Mouse (Mus musculus) heart, embryonic 12.5 days (tissue): ENCODE results near the gene Tmem44. TPM values are rescaled to one million over a fixed set of nuclear protein-coding genes. Genes with fewer than 3 reads are reported as not detected.

Experiments used
- ATAC-seq: fragments of 200-750 bp; cut with Nextera tagmentation; 2 replicates; pipeline ENCODE4 v1.8.0; 2017; ENCODE audit warnings: moderate TSS enrichment, moderate library complexity; ENCODE audit not compliant: insufficient number of reproducible peaks, low FRiP score
- H3K27ac ChIP-seq: fragments of 300-500 bp; sonication (generic); 2 replicates; pipeline ENCODE4 v1.5.1; 2016; ENCODE audit warnings: mild to moderate bottlenecking, moderate library complexity; ENCODE audit not compliant: poor library complexity, severe bottlenecking
- H3K27me3 ChIP-seq: fragments of 300-500 bp; sonication (generic); replicated peaks from 2 replicates; pipeline ENCODE4 v1.6.1; 2016; ENCODE audit warnings: mild to moderate bottlenecking, moderate library complexity
- H3K36me3 ChIP-seq: fragments of 300-500 bp; sonication (generic); 2 replicates; pipeline ENCODE4 v1.6.1; 2016; ENCODE audit warnings: mild to moderate bottlenecking, moderate library complexity
- H3K4me1 ChIP-seq: fragments of 300-500 bp; sonication (generic); replicated peaks from 2 replicates; pipeline ENCODE4 v1.6.1; 2016; ENCODE audit warnings: mild to moderate bottlenecking
- H3K4me2 ChIP-seq: fragments of 300-500 bp; sonication (generic); 2 replicates; pipeline ENCODE4 v1.6.1; 2016; ENCODE audit warnings: mild to moderate bottlenecking, moderate library complexity
- H3K4me3 ChIP-seq: fragments of 300-500 bp; sonication (generic); 2 replicates; pipeline ENCODE4 v1.5.1; 2016; ENCODE audit warnings: mild to moderate bottlenecking
- H3K9ac ChIP-seq: fragments of 300-500 bp; sonication (generic); 2 replicates; pipeline ENCODE4 v1.6.1; 2016; ENCODE audit warnings: mild to moderate bottlenecking, moderate library complexity
- H3K9me3 ChIP-seq: fragments of 300-500 bp; sonication (generic); replicated peaks from 2 replicates; pipeline ENCODE4 v1.6.1; 2016; ENCODE audit warnings: mild to moderate bottlenecking, moderate library complexity
- whole genome bisulfite sequencing: fragments of 180-500 bp; shearing (Covaris S2); methylation state at CpG from one replicate; pipeline ENCODE4 v1.1.7; 2016; 5-methylcytosine and 5-hydroxymethylcytosine counted together
- polyA plus RNA-seq: library from polyadenylated mRNA; unstranded; fragments of >200 nt; fragmentation: Nextera tagmentation; extraction: Ambion mirVana; gene quantifications from 2 replicates; pipeline ENCODE4 v1.2.1, GENCODE M21; 2016

The Tmem44 gene
- polyA plus RNA-seq, 1 experiment from 2014 or later = 23.8 TPM

GRCm38 (mm10) chr16:30549966-30550747 lies 485 bp downstream of the Tmem44 start:
- peaks cover 23% of the 10 kb centered on the region for H3K36me3 ChIP-seq
- peak overlapping the region; percentile 72 for H3K4me3 ChIP-seq
- H3K27ac ChIP-seq = 0 out of 2 replicates have a peak overlapping the region, but pooled peaks have one; percentile 2
- H3K9me3 ChIP-seq = peaks cover 15% of the 10 kb centered on the region
- 1% methylated on average over 63 of the region's 63 CpGs for WGBS
- no peaks in the 10 kb centered on the region for H3K27me3 ChIP-seq
- H3K4me2 ChIP-seq = peak overlapping the region; percentile 75
- peak; percentile 81 for ATAC-seq
- peak overlapping the region; percentile 87 for H3K9ac ChIP-seq
- peaks cover 33% of the 10 kb centered on the region for H3K4me1 ChIP-seq

- H3K4me2 ChIP-seq = peak overlapping the region; percentile 75
- WGBS = 72% methylated on average over 7 of the region's 7 CpGs
- H3K27me3 ChIP-seq = no peaks in the 10 kb centered on the region
- peaks cover 27% of the 10 kb centered on the region for H3K36me3 ChIP-seq
- peaks cover 8% of the 10 kb centered on the region; the same call in 1 of the 2 replicates for H3K9me3 ChIP-seq
- 0 out of 2 replicates have a peak overlapping the region, but pooled peaks have one; percentile 87 for H3K9ac ChIP-seq
- ATAC-seq = no peak
- no peak overlapping the region for H3K27ac ChIP-seq
- peak overlapping the region; percentile 72 for H3K4me3 ChIP-seq
- peaks cover 33% of the 10 kb centered on the region for H3K4me1 ChIP-seq
These were observed 1.1 kb downstream of the Tmem44 start for GRCm38 (mm10) chr16:30549516-30549915.

GRCm38 (mm10) chr16:30548291-30548690 lies 2.4 kb downstream of the Tmem44 start:
- 81% methylated on average over 5 of the region's 5 CpGs for WGBS
- no peak for ATAC-seq
- Histone ChIP-seq H3K27me3 (no peaks in the 10 kb centered on the region), H3K4me2 (no peak overlapping the region), H3K4me3 (no peak overlapping the region), H3K36me3 (peaks cover 36% of the 10 kb centered on the region), H3K27ac (no peak overlapping the region), H3K4me1 (peaks cover 33% of the 10 kb centered on the region), H3K9me3 (0 out of 2 replicates have a peak, but pooled peaks cover 3% of the 10 kb centered on the region), H3K9ac (no peak overlapping the region)

- ATAC-seq = no peak
- 60% methylated on average over 4 of the region's 4 CpGs for WGBS
- 0 out of 2 replicates have a peak, but pooled peaks cover 3% of the 10 kb centered on the region for H3K9me3 ChIP-seq
- no peak overlapping the region for H3K27ac ChIP-seq
- no peak overlapping the region for H3K9ac ChIP-seq
- H3K4me3 ChIP-seq = no peak overlapping the region
- H3K4me2 ChIP-seq = no peak overlapping the region
- H3K36me3 ChIP-seq = peaks cover 47% of the 10 kb centered on the region
- peaks cover 47% of the 10 kb centered on the region for H3K4me1 ChIP-seq
- no peaks in the 10 kb centered on the region for H3K27me3 ChIP-seq
These were observed 5.9 kb downstream of the Tmem44 start for GRCm38 (mm10) chr16:30544693-30545092.

GRCm38 (mm10) chr16:30543386-30543785 lies 7.3 kb downstream of the Tmem44 start:
- no peaks in the 10 kb centered on the region for H3K27me3 ChIP-seq
- no peak overlapping the region for H3K27ac ChIP-seq
- no peak overlapping the region for H3K4me3 ChIP-seq
- H3K4me2 ChIP-seq = no peak overlapping the region
- ATAC-seq = no peak
- 86% methylated on average over 9 of the region's 9 CpGs for WGBS
- no peak overlapping the region for H3K9ac ChIP-seq
- 0 out of 2 replicates have a peak, but pooled peaks cover 3% of the 10 kb centered on the region for H3K9me3 ChIP-seq
- H3K36me3 ChIP-seq = peaks cover 47% of the 10 kb centered on the region
- peaks cover 42% of the 10 kb centered on the region for H3K4me1 ChIP-seq

- no peak overlapping the region for H3K4me2 ChIP-seq
- ATAC-seq = no peak
- peak overlapping the region; percentile 13; the same call in 1 of the 2 replicates for H3K27ac ChIP-seq
- H3K4me3 ChIP-seq = no peak overlapping the region
- no peaks in the 10 kb centered on the region for H3K27me3 ChIP-seq
- peaks cover 47% of the 10 kb centered on the region for H3K36me3 ChIP-seq
- 47% methylated on average over 6 of the region's 6 CpGs for WGBS
- no peak overlapping the region for H3K9ac ChIP-seq
- 0 out of 2 replicates have a peak, but pooled peaks cover 3% of the 10 kb centered on the region for H3K9me3 ChIP-seq
- H3K4me1 ChIP-seq = peaks cover 40% of the 10 kb centered on the region
These were observed 7.8 kb downstream of the Tmem44 start for GRCm38 (mm10) chr16:30542826-30543225.

- peak; percentile 66 for ATAC-seq
- H3K9ac ChIP-seq = peak overlapping the region; percentile 57
- peaks cover 28% of the 10 kb centered on the region for H3K36me3 ChIP-seq
- peak overlapping the region; percentile 90 for H3K27ac ChIP-seq
- 51% methylated on average over 20 of the region's 20 CpGs for WGBS
- H3K27me3 ChIP-seq = no peaks in the 10 kb centered on the region
- peak overlapping the region; percentile 15; the same call in 1 of the 2 replicates for H3K4me3 ChIP-seq
- H3K4me2 ChIP-seq = peak overlapping the region; percentile 50
- no peaks in the 10 kb centered on the region for H3K9me3 ChIP-seq
- peaks cover 46% of the 10 kb centered on the region for H3K4me1 ChIP-seq
These were observed 10.3 kb downstream of the Tmem44 start for GRCm38 (mm10) chr16:30540107-30541001.

GRCm38 (mm10) chr16:30539433-30539832 lies 11.2 kb downstream of the Tmem44 start:
- 20% methylated on average over 10 of the region's 10 CpGs for WGBS
- no peak for ATAC-seq
- Histone ChIP-seq H3K4me2 (no peak overlapping the region), H3K27me3 (no peaks in the 10 kb centered on the region), H3K9ac (no peak overlapping the region), H3K4me1 (peaks cover 49% of the 10 kb centered on the region), H3K9me3 (no peaks in the 10 kb centered on the region), H3K27ac (peak overlapping the region; percentile 90), H3K36me3 (peaks cover 19% of the 10 kb centered on the region; the same call in 1 of the 2 replicates), H3K4me3 (no peak overlapping the region)

- Histone ChIP-seq H3K27ac (no peak overlapping the region), H3K9me3 (no peaks in the 10 kb centered on the region), H3K27me3 (no peaks in the 10 kb centered on the region), H3K4me3 (no peak overlapping the region), H3K9ac (no peak overlapping the region), H3K36me3 (peaks cover 2% of the 10 kb centered on the region; the same call in 1 of the 2 replicates), H3K4me1 (peaks cover 31% of the 10 kb centered on the region), H3K4me2 (no peak overlapping the region)
- no peak for ATAC-seq
- 92% methylated on average over 1 of the region's 1 CpGs for WGBS
These were observed 15.6 kb downstream of the Tmem44 start for GRCm38 (mm10) chr16:30535075-30535474.

- no peak for ATAC-seq
- Histone ChIP-seq H3K9ac (no peak overlapping the region), H3K4me3 (no peak overlapping the region), H3K27me3 (no peaks in the 10 kb centered on the region), H3K27ac (no peak overlapping the region; the same call in 1 of the 2 replicates), H3K36me3 (peaks cover 12% of the 10 kb centered on the region), H3K4me2 (no peak overlapping the region), H3K9me3 (no peaks in the 10 kb centered on the region), H3K4me1 (peaks cover 19% of the 10 kb centered on the region)
- WGBS = 48% methylated on average over 4 of the region's 4 CpGs
These were observed 17.1 kb downstream of the Tmem44 start for GRCm38 (mm10) chr16:30533592-30533991.

GRCm38 (mm10) chr16:30532929-30533328 lies 17.7 kb downstream of the Tmem44 start:
- Histone ChIP-seq H3K36me3 (peaks cover 16% of the 10 kb centered on the region), H3K4me2 (no peak overlapping the region), H3K27ac (no peak overlapping the region), H3K4me3 (no peak overlapping the region), H3K27me3 (no peaks in the 10 kb centered on the region), H3K9me3 (no peaks in the 10 kb centered on the region), H3K9ac (no peak overlapping the region), H3K4me1 (peaks cover 19% of the 10 kb centered on the region)
- no peak for ATAC-seq
- 56% methylated on average over 1 of the region's 1 CpGs for WGBS
